Mouse (Mus musculus): Measurements from ENCODE around the gene Arsj. TPM values are rescaled to one million over a fixed set of nuclear protein-coding genes. Genes with fewer than 3 reads are reported as not detected.
A peak's percentile ranks its signal among the peaks of the same experiment; 100 is the strongest.

Gene Arsj
- polyA plus RNA-seq (2012; rRNA removed): 5.1 and 5.3 TPM in 2 replicates
- polyA plus RNA-seq (2014; fragmentation: Nextera tagmentation; extraction: Ambion mirVana): 6.4 and 6.5 TPM in 2 replicates

DNA sequence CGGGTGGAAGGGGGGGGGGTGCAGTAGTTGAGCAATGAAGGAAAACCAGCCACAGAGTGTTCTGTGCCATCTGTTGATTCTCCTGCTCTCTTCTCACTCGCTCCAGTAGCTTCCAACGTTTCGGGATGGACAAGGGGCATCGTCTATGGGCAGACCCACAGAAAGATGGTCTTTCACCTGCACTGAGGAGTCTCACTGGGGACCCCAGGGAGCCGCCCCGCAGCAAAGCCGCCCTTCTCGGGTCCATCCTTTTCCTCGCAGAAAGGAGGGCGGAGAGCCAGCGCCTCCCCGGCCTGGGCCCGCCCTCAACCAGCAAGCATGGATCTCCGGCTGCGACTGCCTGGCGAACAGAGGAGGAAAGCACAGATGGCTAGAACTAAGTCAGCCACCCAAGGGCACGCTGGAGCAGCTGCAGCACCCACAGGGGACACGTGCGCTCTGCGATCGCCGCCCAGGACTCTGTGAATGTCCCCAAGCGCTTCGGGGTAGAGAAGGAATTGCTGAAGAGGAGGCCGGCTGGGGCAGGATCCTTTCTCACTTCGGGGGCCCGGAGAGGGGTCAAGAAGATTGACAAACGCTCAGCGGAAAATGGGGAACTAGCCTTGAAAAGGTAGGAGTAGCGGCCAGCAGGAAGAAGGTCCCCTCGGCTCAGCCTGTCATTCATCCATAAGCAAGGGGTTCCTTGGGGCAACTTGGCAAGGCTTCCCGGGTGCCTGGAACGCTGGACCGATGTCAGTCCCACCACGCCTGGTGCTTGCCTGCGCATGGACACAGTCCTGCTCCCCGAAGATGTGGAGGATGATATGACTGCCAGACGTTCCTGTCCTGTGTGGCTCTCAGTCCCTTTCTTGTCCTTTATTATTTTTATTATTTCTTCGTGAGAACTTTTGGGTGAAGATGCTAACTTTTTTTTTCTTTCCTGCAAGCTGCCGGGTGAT is at the start of gene Arsj:
TSS of gene Arsj (plus strand) at position 117 of the 938 bp plus-strand sequence.
- Histone ChIP-seq H3K27ac (replicated peaks; ENCODE audit: low read depth, low read length) (0 out of 2 replicates have a peak within 1 kb of the TSS, but pooled peaks have one; percentile 8), H3K4me1 (ENCODE audit: control insufficient read depth, insufficient read depth, low read length) (peaks cover 26% of the 10 kb centered on the region), H3K36me3 (ENCODE audit: control insufficient read depth, insufficient read depth, low read length) (no peaks in the 10 kb centered on the region), H3K4me3 (replicated peaks; ENCODE audit: low read length) (peak within 1 kb of the TSS; percentile 50), H3K9ac (ENCODE audit: low read depth, low read length, severe bottlenecking) (peak within 1 kb of the TSS; percentile 77), H3K9me3 (ENCODE audit: control insufficient read depth, low read length) (no peaks in the 10 kb centered on the region), H3K27me3 (ENCODE audit: control insufficient read depth, insufficient read depth, low read length) (no peaks in the 10 kb centered on the region; the same call in 1 of the 2 replicates), H3K4me2 (replicated peaks; ENCODE audit: low read depth, low read length, severe bottlenecking) (peak within 1 kb of the TSS; percentile 87)
- TF ChIP-seq POLR2A (IDR thresholded peaks at IDR 0.05; ENCODE audit: borderline replicate concordance, extremely low read depth, insufficient read depth, insufficient read length): no peak
- peak; percentile 49 for DNase-seq (ENCODE audit: low spot score)
- ATAC-seq (ENCODE audit: low FRiP score, low read depth): peak; percentile 77
- 13% methylated on average over 40 of the region's 41 CpGs for WGBS

- peaks cover 11% of the 10 kb centered on the region; the same call in 1 of the 2 replicates for H3K4me1 ChIP-seq (ENCODE audit: control insufficient read depth, insufficient read depth, low read length)
- no peaks in the 10 kb centered on the region for H3K27me3 ChIP-seq (ENCODE audit: control insufficient read depth, insufficient read depth, low read length)
- H3K27ac ChIP-seq (replicated peaks; ENCODE audit: low read depth, low read length): no peak overlapping the region
- no peak overlapping the region for H3K4me3 ChIP-seq (replicated peaks; ENCODE audit: low read length)
- no peaks in the 10 kb centered on the region for H3K9me3 ChIP-seq (ENCODE audit: control insufficient read depth, low read length)
- peak; percentile 59 for DNase-seq (ENCODE audit: low spot score)
- TF ChIP-seq POLR2A (IDR thresholded peaks at IDR 0.05; ENCODE audit: borderline replicate concordance, extremely low read depth, insufficient read depth, insufficient read length): no peak
- 0 out of 2 replicates have a peak, but pooled peaks have one; percentile 39 for ATAC-seq (ENCODE audit: low FRiP score, low read depth)
- H3K9ac ChIP-seq (ENCODE audit: low read depth, low read length, severe bottlenecking): no peak overlapping the region
- 29% methylated on average over 4 of the region's 4 CpGs for WGBS
- no peak overlapping the region for H3K4me2 ChIP-seq (replicated peaks; ENCODE audit: low read depth, low read length, severe bottlenecking)
- H3K36me3 ChIP-seq (ENCODE audit: control insufficient read depth, insufficient read depth, low read length): no peaks in the 10 kb centered on the region
Measured at GRCm38 (mm10) chr3:126324872-126325498, 38.5 kb upstream of the Arsj start.

DNA sequence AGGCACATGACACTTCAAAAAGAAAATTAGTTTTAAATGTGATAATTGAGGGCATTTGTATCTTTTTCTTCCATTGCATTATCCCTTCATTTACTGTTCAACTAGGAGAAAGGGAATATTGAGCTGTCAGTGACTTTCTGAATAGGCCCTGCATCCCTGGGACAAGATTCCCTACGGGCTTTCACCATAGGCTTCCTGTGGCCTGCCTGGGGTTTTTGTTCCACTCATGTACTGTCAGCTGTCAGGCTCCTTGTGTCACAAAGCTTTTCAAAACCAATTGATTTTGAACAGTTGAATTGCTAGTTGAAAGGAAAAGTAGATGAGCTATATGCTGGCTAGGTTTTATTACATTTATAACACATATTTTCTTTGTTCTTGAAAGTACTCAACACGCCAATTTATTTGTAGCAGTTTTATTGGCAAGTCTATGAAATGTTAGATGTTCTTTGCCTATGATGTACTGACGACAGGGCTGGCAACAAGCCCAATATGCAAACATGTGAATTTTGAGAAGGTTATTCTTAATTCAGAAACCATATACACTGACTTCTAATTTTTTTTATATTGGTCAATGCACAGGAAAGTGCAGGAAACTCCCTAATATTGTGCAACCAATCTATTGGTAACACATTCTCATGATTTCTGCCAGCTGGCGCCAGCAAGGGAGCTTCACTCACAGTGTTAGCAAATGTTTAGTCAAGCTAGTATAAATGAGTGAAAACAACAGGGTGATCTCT is 37.4 kb upstream of the Arsj start:
- ATAC-seq (ENCODE audit: low FRiP score, low read depth): peak; percentile 70
- no peak overlapping the region for H3K9ac ChIP-seq (ENCODE audit: low read depth, low read length, severe bottlenecking)
- H3K27ac ChIP-seq (replicated peaks; ENCODE audit: low read depth, low read length): no peak overlapping the region
- WGBS: 36% methylated on average over 4 of the region's 4 CpGs
- H3K9me3 ChIP-seq (ENCODE audit: control insufficient read depth, low read length): no peaks in the 10 kb centered on the region
- no peak for TF ChIP-seq POLR2A (IDR thresholded peaks at IDR 0.05; ENCODE audit: borderline replicate concordance, extremely low read depth, insufficient read depth, insufficient read length)
- H3K4me2 ChIP-seq (replicated peaks; ENCODE audit: low read depth, low read length, severe bottlenecking): no peak overlapping the region
- peaks cover 11% of the 10 kb centered on the region; the same call in 1 of the 2 replicates for H3K4me1 ChIP-seq (ENCODE audit: control insufficient read depth, insufficient read depth, low read length)
- DNase-seq (ENCODE audit: low spot score): peak; percentile 67
- H3K27me3 ChIP-seq (ENCODE audit: control insufficient read depth, insufficient read depth, low read length): no peaks in the 10 kb centered on the region
- no peaks in the 10 kb centered on the region for H3K36me3 ChIP-seq (ENCODE audit: control insufficient read depth, insufficient read depth, low read length)
- H3K4me3 ChIP-seq (replicated peaks; ENCODE audit: low read length): no peak overlapping the region

GRCm38 (mm10) chr3:126326628-126327325 is 36.7 kb upstream of the Arsj start:
- H3K4me3 ChIP-seq (replicated peaks; ENCODE audit: low read length): no peak overlapping the region
- no peak overlapping the region for H3K27ac ChIP-seq (replicated peaks; ENCODE audit: low read depth, low read length)
- no peaks in the 10 kb centered on the region for H3K36me3 ChIP-seq (ENCODE audit: control insufficient read depth, insufficient read depth, low read length)
- H3K27me3 ChIP-seq (ENCODE audit: control insufficient read depth, insufficient read depth, low read length): no peaks in the 10 kb centered on the region
- H3K9ac ChIP-seq (ENCODE audit: low read depth, low read length, severe bottlenecking): no peak overlapping the region
- WGBS: 62% methylated on average over 2 of the region's 2 CpGs
- H3K4me1 ChIP-seq (ENCODE audit: control insufficient read depth, insufficient read depth, low read length): peaks cover 11% of the 10 kb centered on the region; the same call in 1 of the 2 replicates
- H3K4me2 ChIP-seq (replicated peaks; ENCODE audit: low read depth, low read length, severe bottlenecking): no peak overlapping the region
- DNase-seq (ENCODE audit: low spot score) (no peak), ATAC-seq (ENCODE audit: low FRiP score, low read depth) (no peak)
- no peak for TF ChIP-seq POLR2A (IDR thresholded peaks at IDR 0.05; ENCODE audit: borderline replicate concordance, extremely low read depth, insufficient read depth, insufficient read length)
- no peaks in the 10 kb centered on the region for H3K9me3 ChIP-seq (ENCODE audit: control insufficient read depth, low read length)

Data from limb, embryonic 14.5 days (tissue).